Mouse (Mus musculus) heart, adult 2 months (tissue): ENCODE measurements around the gene Cerk.

Experiments
- CTCF ChIP-seq: fragments of 200-600 bp; IDR thresholded peaks from 2 replicates; pipeline ENCODE4 v1.8.1; 2022; ENCODE audit warnings: antibody characterized with exemption, mild to moderate bottlenecking, moderate library complexity
- POLR2A ChIP-seq: fragments of 200-500 bp; IDR thresholded peaks from 2 replicates; pipeline ENCODE4 v1.6.1; 2011; ENCODE audit warnings: mild to moderate bottlenecking, low read depth, low read length, control low read depth; ENCODE audit not compliant: insufficient read depth

DNA sequence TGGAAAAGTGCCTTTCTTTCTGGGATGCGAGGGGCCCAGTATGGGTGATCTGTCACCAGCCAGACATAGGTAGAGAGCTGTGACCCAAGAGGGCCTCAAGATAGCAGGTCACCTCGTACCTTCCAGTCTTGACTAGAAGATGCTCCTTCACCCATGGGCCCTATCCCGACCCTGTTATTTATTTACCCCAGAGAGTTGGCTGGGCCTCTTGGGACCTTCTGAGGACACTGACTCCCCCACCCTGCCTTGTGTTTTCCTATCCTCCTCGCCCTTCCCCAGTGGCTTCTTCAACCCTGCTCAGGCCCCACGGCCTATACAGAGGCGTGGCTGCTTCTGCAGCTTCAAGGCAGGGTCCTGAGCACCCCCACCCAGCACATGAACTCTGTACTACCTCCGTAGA is 66.8 kb downstream of the Cerk start:
- TF ChIP-seq CTCF (no peak), POLR2A (no peak)
